Mouse (Mus musculus) heart, embryonic 11.5 days (tissue): ENCODE measurements at regions not wholly inside any gene's neighbourhood (a gene's known extent, or its start where the extent isn't known, plus 50 kb on each side); places are given as distances from the start of the nearest gene placed in this dataset.

ENCODE experiments used
- ATAC-seq: fragments of 200-750 bp; cut with Nextera tagmentation; replicated peaks from 2 replicates; pipeline ENCODE4 v1.8.0; 2017; ENCODE audit warnings: moderate library complexity; ENCODE audit not compliant: insufficient number of reproducible peaks, low FRiP score, low TSS enrichment
- H3K27ac ChIP-seq: fragments of 300-500 bp; sonication (generic); 2 replicates; pipeline ENCODE4 v1.5.1; 2014; ENCODE audit warnings: mild to moderate bottlenecking, low read depth, low read length
- H3K27me3 ChIP-seq: fragments of 300-500 bp; sonication (generic); 2 replicates; pipeline ENCODE4 v1.6.1; 2014; ENCODE audit warnings: mild to moderate bottlenecking, low read length, mixed read lengths; ENCODE audit not compliant: control insufficient read depth, insufficient read depth
- H3K36me3 ChIP-seq: fragments of 300-500 bp; sonication (generic); 2 replicates; pipeline ENCODE4 v1.6.1; 2014; ENCODE audit warnings: mild to moderate bottlenecking, low read length, moderate library complexity, mixed read lengths; ENCODE audit not compliant: control insufficient read depth, insufficient read depth
- H3K4me1 ChIP-seq: fragments of 300-500 bp; sonication (generic); 2 replicates; pipeline ENCODE4 v1.6.1; 2014; ENCODE audit warnings: low read length; ENCODE audit not compliant: control insufficient read depth, insufficient read depth
- H3K4me2 ChIP-seq: fragments of 300-500 bp; sonication (generic); 2 replicates; pipeline ENCODE4 v1.6.1; 2014; ENCODE audit warnings: mild to moderate bottlenecking, moderate library complexity
- H3K4me3 ChIP-seq: fragments of 300-500 bp; sonication (generic); 2 replicates; pipeline ENCODE4 v1.5.1; 2014; ENCODE audit warnings: low read depth, low read length
- H3K9ac ChIP-seq: fragments of 300-500 bp; sonication (generic); 2 replicates; pipeline ENCODE4 v1.6.1; 2014; ENCODE audit warnings: mild to moderate bottlenecking, low read depth, low read length, moderate library complexity
- H3K9me3 ChIP-seq: fragments of 300-500 bp; sonication (generic); replicated peaks from 2 replicates; pipeline ENCODE4 v1.6.1; 2016; ENCODE audit warnings: low read length; ENCODE audit not compliant: control insufficient read depth
- WGBS: fragments of 180-500 bp; shearing (Covaris S2); extraction: QIAGEN DNeasy Blood & Tissue Kit; methylation state at CpG from one replicate; pipeline ENCODE4 v1.1.7; 2014; ENCODE audit not compliant: insufficient replicate concordance; 5-methylcytosine and 5-hydroxymethylcytosine counted together

DNA sequence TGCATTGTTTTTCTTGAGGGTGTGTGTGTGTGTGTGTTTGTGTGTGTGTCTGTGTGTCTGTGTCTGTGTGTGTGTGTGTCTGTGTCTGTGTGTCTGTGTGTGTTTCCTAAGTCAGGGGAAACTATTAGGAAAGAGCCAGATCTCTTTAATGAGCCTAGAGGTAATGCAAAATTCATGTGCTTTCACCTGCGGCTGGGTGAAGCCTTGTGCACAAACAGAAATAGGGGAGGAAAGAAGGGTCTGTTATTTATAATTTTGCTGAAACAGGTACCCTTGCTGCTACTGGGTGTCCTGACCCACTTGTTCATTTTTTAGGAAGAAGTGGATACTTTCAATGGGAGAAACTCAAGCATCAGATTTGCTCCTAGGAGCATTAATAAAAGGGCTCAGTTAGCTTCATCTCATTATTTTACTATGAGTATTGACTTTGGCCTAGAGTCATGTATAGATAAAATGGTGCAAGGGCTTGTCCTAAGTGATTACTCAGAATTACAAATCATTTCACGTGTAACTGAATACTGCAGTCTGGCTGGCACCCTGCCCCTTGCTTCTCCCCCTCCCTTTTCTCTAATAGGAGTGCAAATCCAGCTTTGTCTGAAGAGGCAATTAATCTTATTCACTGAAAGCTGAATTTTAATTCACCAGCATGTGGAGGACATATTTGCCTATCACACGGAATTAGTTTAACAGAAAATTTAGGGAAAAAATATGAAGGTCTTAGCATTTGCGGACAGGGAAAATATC lies 401.7 kb upstream of the Dph6 start:
- no peak for ATAC-seq
- Histone ChIP-seq H3K9ac (no peak overlapping the region), H3K4me1 (no peaks in the 10 kb centered on the region; the same call in 1 of the 2 replicates), H3K27ac (no peak overlapping the region), H3K4me3 (no peak overlapping the region), H3K9me3 (no peaks in the 10 kb centered on the region), H3K4me2 (no peak overlapping the region), H3K27me3 (no peaks in the 10 kb centered on the region), H3K36me3 (no peaks in the 10 kb centered on the region)
- WGBS = 67% methylated on average over 4 of the region's 4 CpGs

- H3K9me3 ChIP-seq = no peaks in the 10 kb centered on the region
- no peak overlapping the region for H3K4me2 ChIP-seq
- H3K27me3 ChIP-seq = no peaks in the 10 kb centered on the region
- H3K27ac ChIP-seq = no peak overlapping the region
- 54% methylated on average over 2 of the region's 2 CpGs for WGBS
- H3K36me3 ChIP-seq = no peaks in the 10 kb centered on the region
- no peak overlapping the region for H3K4me3 ChIP-seq
- no peak for ATAC-seq
- no peaks in the 10 kb centered on the region; the same call in 1 of the 2 replicates for H3K4me1 ChIP-seq
- H3K9ac ChIP-seq = no peak overlapping the region
Observed at GRCm38 (mm10) chr2:115057200-115057599, 402.4 kb upstream of the Dph6 start.

GRCm38 (mm10) chr2:115067489-115068163 lies 412.9 kb upstream of the Dph6 start:
- Histone ChIP-seq H3K9me3 (no peaks in the 10 kb centered on the region), H3K4me2 (no peak overlapping the region), H3K36me3 (no peaks in the 10 kb centered on the region), H3K4me1 (no peaks in the 10 kb centered on the region), H3K4me3 (no peak overlapping the region), H3K9ac (no peak overlapping the region), H3K27ac (no peak overlapping the region), H3K27me3 (no peaks in the 10 kb centered on the region)
- no peak for ATAC-seq
- WGBS = 69% methylated on average over 8 of the region's 8 CpGs

DNA sequence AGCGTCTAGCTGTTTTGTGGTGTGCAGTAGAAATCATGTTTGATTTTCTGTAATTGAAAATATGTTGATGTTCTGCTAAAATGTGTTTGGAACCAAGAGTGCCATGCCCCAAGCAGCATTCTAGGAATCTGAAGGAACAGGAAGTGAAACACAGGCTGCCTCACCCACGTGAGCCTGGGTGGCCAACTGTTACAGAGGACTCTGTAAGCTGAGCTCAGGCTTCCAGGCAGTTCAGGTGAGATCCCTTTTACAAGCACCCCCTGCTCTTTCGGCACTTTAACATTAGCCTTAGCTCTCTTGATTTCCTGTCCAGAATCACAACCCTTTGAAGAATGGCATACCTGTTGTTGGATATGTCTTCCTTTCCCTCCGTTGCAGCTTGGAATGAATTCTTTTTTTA lies 414.9 kb upstream of the Dph6 start:
- Histone ChIP-seq H3K4me2 (no peak overlapping the region), H3K9ac (no peak overlapping the region), H3K4me1 (no peaks in the 10 kb centered on the region), H3K4me3 (no peak overlapping the region), H3K27ac (no peak overlapping the region), H3K27me3 (no peaks in the 10 kb centered on the region), H3K36me3 (no peaks in the 10 kb centered on the region), H3K9me3 (no peaks in the 10 kb centered on the region)
- 65% methylated on average over 4 of the region's 4 CpGs for WGBS
- ATAC-seq = no peak

- ATAC-seq = no peak
- Histone ChIP-seq H3K4me2 (no peak overlapping the region), H3K27ac (no peak overlapping the region), H3K4me1 (no peaks in the 10 kb centered on the region), H3K36me3 (no peaks in the 10 kb centered on the region), H3K27me3 (no peaks in the 10 kb centered on the region), H3K9me3 (no peaks in the 10 kb centered on the region), H3K4me3 (no peak overlapping the region), H3K9ac (no peak overlapping the region)
- WGBS = 68% methylated on average over 6 of the region's 6 CpGs
Observed at GRCm38 (mm10) chr2:115070123-115070522, 415.4 kb upstream of the Dph6 start.

DNA sequence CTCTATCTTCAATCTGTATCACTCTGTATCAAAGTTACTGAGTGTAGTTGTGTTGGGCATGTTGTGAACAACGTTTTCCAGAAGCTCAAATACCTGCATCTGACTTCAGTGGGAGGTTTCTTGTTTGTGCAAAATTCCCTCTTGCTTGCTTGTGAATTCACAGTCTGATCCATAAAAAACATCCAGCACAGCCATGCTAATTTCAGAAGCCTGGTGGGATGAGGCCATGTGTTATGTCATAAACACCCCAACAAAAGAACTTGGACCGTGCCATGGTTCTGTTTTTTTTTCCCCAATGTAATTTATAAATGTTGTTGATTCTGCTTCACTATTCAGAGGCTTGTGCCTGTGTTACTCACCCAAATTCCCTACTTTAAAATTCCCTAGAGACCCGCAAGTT lies 415.9 kb upstream of the Dph6 start:
- ATAC-seq = no peak

DNA sequence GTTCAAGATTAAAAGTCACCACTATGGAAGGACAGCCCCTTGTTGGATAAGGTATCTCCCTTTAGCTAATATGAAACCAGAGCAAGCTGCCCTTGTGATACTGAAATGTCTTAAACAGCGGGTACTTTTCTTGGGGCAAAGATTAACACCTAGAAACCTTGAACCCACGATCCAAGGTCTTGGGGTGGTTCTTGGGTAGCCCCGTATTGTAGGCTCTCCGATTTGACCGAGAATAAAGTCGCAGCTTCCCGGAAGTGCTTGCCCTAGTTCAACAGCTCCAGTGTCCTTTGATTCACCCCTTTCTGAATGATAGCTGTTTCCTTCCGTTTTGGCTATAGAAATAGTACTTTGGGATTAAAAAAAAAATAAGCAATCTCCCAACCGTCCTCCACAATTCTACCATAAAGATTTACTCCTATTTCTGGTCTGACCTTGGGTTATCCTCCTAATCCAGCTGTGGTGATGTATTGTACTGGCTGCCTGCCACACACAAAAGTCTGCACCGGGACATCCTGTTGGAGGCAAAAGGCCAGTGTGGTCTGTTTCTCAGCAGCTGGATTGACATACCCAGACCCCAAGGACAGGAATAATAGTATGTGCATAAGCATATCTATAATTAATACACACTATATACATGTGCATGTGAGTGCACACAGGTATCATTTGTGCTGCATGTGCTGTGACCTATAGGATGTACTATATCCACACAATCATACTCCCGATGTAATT lies 427.0 kb upstream of the Dph6 start:
- H3K9me3 ChIP-seq = no peaks in the 10 kb centered on the region
- H3K36me3 ChIP-seq = no peaks in the 10 kb centered on the region
- H3K9ac ChIP-seq = no peak overlapping the region
- H3K4me3 ChIP-seq = no peak overlapping the region
- no peaks in the 10 kb centered on the region for H3K4me1 ChIP-seq
- no peaks in the 10 kb centered on the region for H3K27me3 ChIP-seq
- 61% methylated on average over 11 of the region's 11 CpGs for WGBS
- H3K4me2 ChIP-seq = no peak overlapping the region
- no peak overlapping the region for H3K27ac ChIP-seq
- no peak for ATAC-seq

More for the DNA sequence above, 415.9 kb upstream of the Dph6 start:
- Histone ChIP-seq H3K4me2 (no peak overlapping the region), H3K36me3 (no peaks in the 10 kb centered on the region), H3K4me1 (no peaks in the 10 kb centered on the region), H3K9ac (no peak overlapping the region), H3K27ac (no peak overlapping the region), H3K27me3 (no peaks in the 10 kb centered on the region), H3K9me3 (no peaks in the 10 kb centered on the region), H3K4me3 (no peak overlapping the region)
- WGBS = 71% methylated on average over 3 of the region's 3 CpGs

- Histone ChIP-seq H3K9me3 (no peaks in the 10 kb centered on the region), H3K36me3 (no peaks in the 10 kb centered on the region), H3K27ac (no peak overlapping the region), H3K27me3 (no peaks in the 10 kb centered on the region), H3K4me3 (no peak overlapping the region), H3K9ac (no peak overlapping the region), H3K4me2 (no peak overlapping the region), H3K4me1 (no peaks in the 10 kb centered on the region)
- WGBS = 58% methylated on average over 6 of the region's 6 CpGs
- no peak for ATAC-seq
Observed at GRCm38 (mm10) chr2:115082292-115082809, 427.6 kb upstream of the Dph6 start.
